Mouse (Mus musculus) layer of hippocampus, postnatal 36 days (tissue): ENCODE data around the gene Fam98c. TPM values are rescaled to one million over a fixed set of nuclear protein-coding genes. Genes with fewer than 3 reads are reported as not detected.
"Not testable (repeated sequence)": the region's sequence is repeated elsewhere in the genome, so short reads cannot be mapped to it uniquely, and the experiment has no call there.

Experiments
- DNase-seq, 2 experiments: peaks; one replicate each; pipeline ENCODE4 v3.0.0; 2022
- total RNA-seq, 2 experiments: library from RNA; stranded (reverse); gene quantifications; 2 replicates each; pipeline ENCODE4 v1.2.3; 2021

Gene Fam98c
- total RNA-seq, 2 experiments from 2014 or later: 30.0 to 32.1 TPM

GRCm38 (mm10) chr7:29158264-29158663 is 2.2 kb upstream of the Fam98c start:
- DNase-seq: no peak

DNA sequence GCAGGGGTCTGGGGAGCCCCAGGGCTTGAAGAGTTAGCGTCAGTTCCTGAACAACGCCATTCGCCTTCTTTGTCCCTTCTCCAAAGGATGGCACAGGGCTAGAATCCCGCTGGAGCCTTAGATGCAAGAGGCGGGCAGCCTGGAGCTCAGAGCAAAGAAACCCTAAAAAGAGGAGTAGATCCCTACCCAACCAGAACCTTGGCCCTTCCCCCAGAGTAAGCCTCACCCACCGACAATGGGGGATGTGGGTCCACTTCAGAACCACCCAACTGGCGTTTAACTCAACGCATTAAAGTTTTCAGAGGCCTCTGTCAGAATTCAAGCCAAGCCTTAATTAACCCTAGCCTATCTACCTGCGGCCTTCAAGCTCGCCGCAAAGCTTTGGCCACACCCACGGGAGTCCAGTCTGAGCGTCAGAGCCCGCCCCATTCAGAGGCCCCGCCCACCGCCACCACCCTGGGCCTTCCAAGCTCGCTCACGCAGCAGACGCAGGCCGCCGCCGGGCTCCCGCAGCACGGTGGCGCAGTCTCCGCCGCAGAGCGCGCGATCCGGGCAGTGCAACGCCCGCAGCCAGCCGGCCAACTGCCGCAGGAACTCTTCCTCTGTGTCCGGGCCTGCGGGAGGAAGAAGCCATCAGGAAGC is 717 bp downstream of the Fam98c start:
- peak; percentile 87 to 88 for DNase-seq

DNA sequence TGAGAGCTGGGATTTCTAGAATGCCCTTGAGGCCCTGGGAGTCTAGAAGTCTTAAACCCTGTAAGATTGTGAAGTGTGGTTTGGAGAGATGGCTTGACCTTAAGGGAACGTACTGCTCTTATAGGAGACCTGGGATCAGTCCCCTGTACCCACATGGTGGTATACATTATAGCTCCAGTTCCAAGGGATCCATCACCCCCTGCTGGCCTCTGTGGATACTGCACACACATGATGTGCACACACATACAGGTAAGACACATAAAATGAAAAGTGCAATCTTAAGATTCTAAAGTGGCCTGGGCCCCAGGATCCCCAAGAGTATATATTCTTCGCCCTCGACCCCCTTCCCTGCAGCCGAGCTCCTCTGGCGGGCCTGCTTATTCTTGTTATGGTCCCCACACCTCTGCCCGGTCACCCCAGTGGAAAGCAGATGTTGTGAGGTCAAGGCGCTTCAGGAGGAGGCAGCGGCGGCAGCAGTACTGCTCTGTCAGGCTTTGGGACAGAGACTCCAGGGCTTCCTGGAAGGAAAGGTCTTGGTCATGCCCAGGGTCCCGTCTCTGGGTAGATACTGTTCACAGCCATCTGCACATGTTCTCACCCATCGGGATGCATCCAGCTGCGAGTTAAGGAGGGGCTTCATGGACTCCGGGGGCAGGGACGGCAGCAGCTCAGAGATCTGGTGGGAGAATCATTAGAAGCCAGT is 1.9 kb downstream of the Fam98c start:
- DNase-seq: no peak

DNA sequence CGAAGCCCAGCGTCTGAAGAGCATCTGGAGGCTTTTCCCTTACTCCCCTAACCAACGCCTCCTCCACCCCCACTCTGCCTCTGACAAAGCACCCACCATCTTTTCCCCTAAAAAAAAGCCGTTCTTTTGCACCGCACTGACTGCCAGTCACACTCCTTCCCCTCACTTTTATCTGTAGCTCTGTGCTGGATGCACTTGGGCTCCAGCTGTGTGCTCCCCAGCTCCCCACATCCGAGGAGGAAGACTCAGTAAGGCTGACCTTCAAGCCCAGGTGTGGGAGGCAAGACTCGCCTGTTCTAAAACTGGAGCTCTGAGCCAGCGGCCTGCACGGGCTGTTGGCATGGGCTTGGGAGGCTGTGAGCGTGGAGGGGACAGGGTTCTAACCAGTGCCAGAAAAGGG is 4.5 kb downstream of the Fam98c start:
- no peak for DNase-seq

DNA sequence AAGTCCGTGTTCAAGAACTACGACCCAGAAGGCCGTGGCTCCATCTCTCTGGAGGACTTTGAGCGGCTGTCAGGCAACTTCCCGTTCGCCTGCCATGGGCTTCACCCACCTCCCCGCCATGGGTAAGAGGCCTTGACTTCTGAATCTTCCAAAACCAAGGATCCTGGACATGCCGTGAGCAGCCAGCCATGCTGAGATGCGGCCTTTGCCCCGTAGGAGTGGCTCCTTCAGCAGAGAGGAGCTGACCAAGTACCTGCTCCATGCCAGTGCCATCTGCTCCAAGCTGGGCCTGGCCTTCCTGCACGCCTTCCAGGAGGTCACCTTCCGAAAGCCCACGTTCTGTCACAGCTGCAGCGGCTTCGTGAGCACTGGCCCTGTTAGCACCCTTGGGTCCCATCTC is 7.3 kb downstream of the Fam98c start:
- no peak for DNase-seq

DNA sequence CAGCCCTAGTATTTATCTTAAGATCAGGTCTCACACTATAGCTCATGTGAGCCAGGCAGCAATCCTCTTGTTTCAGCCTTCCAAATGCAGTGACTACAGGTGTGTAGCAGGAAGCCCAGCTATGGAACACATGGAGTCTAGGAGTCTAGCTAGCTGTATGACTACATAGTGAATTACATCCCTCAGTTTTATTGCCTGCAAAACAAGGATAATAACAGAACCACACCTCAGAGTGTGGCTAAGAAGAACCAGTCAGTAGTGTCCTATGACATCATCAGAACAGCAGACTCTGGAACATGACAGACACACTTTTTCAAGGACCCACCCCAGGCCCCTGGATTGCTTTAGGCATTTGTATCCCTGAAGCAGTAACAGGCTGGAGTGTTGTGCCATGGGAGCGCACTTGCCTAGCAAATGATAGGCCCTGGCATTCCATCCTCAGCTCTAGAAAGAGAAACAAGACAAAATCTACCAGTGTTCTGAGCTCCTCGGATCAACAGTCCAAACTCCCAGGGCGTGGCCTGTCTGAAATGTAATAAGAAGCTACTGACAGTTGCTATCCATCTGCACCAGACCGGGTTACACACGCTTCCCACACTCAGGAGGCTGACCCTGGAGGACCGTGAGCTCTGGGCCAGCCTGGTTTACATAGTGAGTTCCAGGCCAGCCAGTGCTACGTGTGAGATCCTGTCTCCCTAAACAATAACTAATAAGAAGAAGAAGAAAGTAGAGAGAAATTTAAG is 9.2 kb downstream of the Fam98c start:
- DNase-seq: no peak

DNA sequence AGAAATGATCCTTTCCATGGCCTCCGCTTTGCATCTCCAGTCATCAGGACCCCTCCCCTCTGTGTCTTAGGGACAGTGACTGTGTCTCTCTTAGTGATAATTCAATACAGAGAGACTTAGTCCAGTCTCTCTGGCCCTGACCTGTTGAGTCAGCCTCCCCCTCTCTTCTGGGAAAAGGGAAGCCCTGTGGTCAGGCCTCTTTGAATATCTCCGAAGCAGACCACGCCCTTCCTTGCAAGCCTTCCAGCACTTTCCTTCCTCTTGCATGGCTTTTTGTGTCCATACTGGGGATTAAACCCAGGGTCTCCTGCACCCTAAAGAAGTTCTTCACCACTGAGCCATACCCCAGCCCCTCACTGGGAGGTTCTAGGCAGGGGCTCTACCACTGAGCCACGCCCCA is 12.0 kb downstream of the Fam98c start:
- DNase-seq: no peak

GRCm38 (mm10) chr7:29141416-29141815 is 14.6 kb downstream of the Fam98c start:
- DNase-seq: no peak

- not testable (repeated sequence) for DNase-seq
Measured at GRCm38 (mm10) chr7:29139237-29139636, 16.8 kb downstream of the Fam98c start.

DNA sequence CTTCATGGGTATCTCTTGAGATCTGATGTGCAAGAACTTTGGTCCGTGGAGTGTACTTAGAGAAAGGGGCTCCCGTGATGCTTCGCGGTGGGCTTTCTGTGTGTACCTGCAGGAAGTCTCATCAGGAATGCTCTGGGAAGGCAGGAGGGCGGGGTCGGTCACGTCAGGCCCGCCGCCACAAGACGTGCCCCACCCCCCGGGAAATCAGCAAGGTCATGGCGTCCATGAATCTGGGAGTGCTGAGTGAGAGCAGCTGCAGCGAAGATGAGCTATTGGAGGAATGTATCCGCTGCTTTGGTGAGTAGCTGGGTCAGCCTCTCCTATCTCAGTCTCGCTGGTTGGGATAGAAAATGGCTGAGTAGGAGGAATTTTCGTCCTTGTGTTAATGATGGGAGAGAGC is 18.6 kb downstream of the Fam98c start:
- no peak for DNase-seq

DNA sequence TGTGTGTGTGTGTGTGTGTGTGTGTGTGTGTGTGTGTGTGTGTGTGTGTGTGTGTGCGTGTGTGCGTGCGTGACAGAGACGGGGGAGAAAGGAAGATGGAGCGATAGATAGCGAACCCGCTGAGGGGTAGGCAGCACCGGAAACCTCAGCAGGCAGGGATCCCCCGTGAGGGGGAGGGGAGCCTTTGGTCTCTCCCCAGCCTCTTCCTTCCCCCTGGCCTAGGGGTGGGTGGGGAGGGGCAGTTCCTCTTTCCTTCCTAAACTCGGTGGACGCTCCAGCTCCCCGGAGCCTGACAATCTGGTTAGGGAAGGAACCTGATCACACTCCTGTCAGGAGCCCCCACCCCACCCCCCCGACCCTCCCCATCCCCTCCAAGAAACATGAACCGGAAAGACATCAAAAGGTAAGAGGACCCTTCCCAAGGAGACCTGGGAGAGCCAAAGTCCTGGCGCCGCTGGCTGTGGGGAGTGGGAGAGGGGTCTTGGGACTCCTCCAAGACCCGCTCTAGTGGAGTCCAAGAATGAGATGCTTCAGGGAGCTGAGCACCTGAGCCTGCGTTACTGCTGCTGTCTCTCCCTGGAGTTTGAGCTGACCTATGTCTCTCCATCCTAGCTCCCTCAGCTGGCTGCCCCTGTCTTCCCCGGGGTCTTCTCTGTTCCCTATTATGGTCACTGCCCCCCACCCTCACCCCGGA is 21.2 kb downstream of the Fam98c start, which contains the start of gene Rasgrp4:
Gene Rasgrp4, plus strand, starts transcription at position 159 of the 694 bp plus-strand sequence.
- DNase-seq: no peak

GRCm38 (mm10) chr7:29134230-29134629 is 21.8 kb downstream of the Fam98c start:
- no peak for DNase-seq

GRCm38 (mm10) chr7:29128725-29129124 is 27.3 kb downstream of the Fam98c start:
- no peak for DNase-seq

DNA sequence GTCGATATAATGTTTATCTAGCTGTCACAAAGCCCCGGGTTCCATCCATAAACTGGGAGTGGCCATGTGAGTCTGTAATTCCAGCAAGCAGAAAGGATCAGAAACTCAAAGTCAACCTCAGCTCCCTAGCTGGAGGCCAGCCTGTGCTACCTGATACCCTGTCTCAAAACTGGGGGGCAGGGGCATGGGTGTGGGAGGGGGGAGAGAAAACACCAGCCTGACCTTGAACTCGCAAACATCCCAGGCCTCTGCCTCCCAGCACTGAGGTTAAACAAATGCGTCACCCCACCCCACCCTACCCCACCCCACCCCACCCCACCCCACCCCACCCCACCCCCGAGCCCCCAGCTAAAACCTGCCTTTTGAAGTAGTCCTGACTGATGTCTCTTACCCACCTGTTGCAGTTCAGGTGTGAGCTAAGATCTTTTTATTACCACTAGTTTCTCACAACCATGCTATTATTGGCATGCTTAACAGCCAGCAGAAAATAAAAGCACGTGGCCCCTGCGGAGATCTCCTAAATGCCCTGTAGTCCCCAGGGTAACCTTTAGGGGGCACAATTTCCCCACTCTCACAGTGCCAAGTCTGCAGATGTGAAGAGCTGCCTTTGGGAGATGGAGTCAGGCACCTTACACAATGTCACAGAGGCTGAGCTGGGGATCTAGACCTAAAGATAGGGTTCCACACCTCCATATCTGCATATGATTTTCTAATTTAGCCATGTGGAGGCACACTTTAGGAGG is 29.7 kb downstream of the Fam98c start:
- no peak for DNase-seq

GRCm38 (mm10) chr7:29124970-29125369 is 31.1 kb downstream of the Fam98c start, which contains the start of gene Ryr1:
Gene Ryr1, minus strand, starts transcription at chr7:29125179.
- no peak for DNase-seq

- no peak for DNase-seq
Measured at GRCm38 (mm10) chr7:29123531-29124358, 32.3 kb downstream of the Fam98c start.

GRCm38 (mm10) chr7:29122821-29123220 is 33.2 kb downstream of the Fam98c start:
- no peak for DNase-seq

GRCm38 (mm10) chr7:29119526-29119925 is 36.5 kb downstream of the Fam98c start:
- DNase-seq: no peak

DNA sequence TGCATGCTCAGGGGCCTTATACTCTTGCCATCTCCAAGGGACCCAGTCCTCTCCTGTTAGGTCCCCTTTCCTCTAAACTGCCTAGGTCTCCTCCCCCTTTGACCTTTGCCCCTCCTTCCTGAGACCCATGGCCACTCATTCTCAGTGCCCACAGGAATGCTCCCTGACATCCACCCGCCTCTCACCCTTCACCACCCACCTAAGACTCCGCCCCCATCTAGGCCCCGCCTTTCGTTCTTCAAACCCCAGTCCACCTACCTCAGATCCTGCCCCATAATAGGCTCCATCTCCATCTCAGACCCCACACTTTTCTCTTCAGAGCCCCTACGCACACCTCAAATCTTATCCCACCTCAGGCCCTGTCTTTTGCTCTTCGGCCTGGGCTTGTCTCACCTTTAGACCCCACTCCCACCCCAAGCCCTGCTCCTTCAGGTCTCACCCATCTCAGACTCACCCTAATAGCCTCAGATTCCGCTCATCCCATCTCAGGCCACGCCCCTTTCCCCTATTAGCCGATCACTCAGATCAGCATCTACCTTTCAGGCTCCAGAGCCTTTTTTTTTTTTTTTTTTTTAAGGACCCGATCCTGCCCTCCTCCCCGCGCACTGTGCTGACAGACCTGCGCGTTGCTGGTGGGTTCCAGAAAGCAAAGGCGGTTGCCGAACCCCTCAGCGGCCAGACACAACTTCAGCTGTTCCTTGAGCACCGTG is 37.7 kb downstream of the Fam98c start:
- no peak for DNase-seq
